Mouse (Mus musculus): ENCODE results near the gene Set. TPM values are rescaled to one million over a fixed set of nuclear protein-coding genes. Genes with fewer than 3 reads are reported as not detected.
A peak's percentile ranks its signal among the peaks of the same experiment; 100 is the strongest.
"Not testable (repeated sequence)": the region's sequence is repeated elsewhere in the genome, so short reads cannot be mapped to it uniquely, and the experiment has no call there.

Set gene
- polyA plus RNA-seq, 1 experiment from 2014 or later = 659 TPM

DNA sequence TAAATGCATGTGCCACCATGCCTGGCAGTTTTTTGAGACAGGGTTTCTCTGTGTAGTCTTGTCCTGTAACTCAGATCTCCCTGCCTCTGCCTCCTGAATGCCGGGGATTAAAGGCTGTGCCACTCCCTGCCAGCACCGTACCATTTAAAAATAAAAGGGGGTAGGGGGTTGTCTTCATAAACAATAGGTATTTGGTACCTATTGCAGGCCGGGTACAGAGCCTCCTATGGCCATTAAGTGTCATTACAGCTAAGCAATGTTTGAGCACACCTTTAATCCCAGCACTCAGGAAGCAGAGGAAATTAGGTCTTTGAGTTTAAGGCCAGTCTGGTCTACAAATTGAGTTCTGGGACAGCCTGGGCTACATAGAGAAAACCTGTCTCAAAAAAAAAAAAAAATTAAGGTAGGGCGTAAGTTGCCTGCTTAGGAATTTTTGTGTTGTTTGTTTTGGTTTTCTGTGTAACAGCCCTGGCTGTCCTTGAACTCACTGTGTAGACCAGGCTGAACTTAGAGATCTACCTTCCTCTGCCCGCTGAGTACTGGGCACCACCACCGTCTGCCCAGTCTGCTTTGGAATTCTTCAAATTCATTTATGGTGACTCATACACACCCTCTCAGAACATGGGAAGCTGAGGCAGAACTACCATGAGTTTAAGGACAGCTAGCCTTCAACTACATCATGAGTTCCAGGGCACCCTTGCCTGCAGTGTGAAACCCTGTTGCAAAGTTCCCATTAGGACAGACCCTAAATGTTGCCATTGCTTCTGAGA, 5.0 kb upstream of the Set start:
- WGBS = 45% methylated on average over 6 of the region's 6 CpGs
- ATAC-seq (replicated peaks; ENCODE audit: low FRiP score) (no peak), DNase-seq (ENCODE audit: low spot score) (no peak)
- Histone ChIP-seq H3K27me3 (replicated peaks; ENCODE audit: control insufficient read depth, insufficient read depth, low read length) (no peaks in the 10 kb centered on the region), H3K9me3 (ENCODE audit: control insufficient read depth, low read length) (no peaks in the 10 kb centered on the region), H3K4me3 (ENCODE audit: low read depth, low read length) (no peak overlapping the region), H3K36me3 (ENCODE audit: control insufficient read depth, insufficient read depth, low read length) (no peaks in the 10 kb centered on the region), H3K9ac (ENCODE audit: low read depth, low read length) (no peak overlapping the region), H3K4me2 (no peak overlapping the region), H3K4me1 (replicated peaks; ENCODE audit: control insufficient read depth, insufficient read depth, low read length) (peaks cover 12% of the 10 kb centered on the region), H3K27ac (ENCODE audit: low read depth, low read length) (no peak overlapping the region)

DNA sequence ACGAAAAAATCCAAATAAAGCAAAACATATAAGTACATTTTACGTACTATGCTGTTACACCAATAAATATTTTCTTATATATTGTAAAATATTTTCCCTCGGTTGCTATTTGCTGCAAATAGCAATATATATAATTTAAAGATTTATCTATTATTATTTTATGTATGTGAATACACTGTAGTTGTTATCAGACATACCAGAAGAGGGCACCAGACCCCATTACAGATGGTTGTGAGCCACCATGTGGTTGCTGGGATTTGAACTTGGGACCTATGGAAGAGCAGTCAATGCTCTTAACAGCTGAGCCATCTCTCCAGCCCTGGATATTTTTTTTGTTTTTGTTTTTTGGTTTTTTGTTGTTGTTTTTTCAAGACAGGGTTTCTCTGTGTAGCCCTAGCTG, 1.9 kb upstream of the Set start:
- ATAC-seq (replicated peaks; ENCODE audit: low FRiP score); H3K4me1 ChIP-seq (replicated peaks; ENCODE audit: control insufficient read depth, insufficient read depth, low read length); H3K9ac ChIP-seq (ENCODE audit: low read depth, low read length); H3K36me3 ChIP-seq (ENCODE audit: control insufficient read depth, insufficient read depth, low read length); H3K27me3 ChIP-seq (replicated peaks; ENCODE audit: control insufficient read depth, insufficient read depth, low read length); H3K4me2 ChIP-seq; H3K9me3 ChIP-seq (ENCODE audit: control insufficient read depth, low read length); H3K27ac ChIP-seq (ENCODE audit: low read depth, low read length); DNase-seq (ENCODE audit: low spot score); H3K4me3 ChIP-seq (ENCODE audit: low read depth, low read length): not testable (repeated sequence)
- 91% methylated on average over 3 of the region's 3 CpGs for WGBS

DNA sequence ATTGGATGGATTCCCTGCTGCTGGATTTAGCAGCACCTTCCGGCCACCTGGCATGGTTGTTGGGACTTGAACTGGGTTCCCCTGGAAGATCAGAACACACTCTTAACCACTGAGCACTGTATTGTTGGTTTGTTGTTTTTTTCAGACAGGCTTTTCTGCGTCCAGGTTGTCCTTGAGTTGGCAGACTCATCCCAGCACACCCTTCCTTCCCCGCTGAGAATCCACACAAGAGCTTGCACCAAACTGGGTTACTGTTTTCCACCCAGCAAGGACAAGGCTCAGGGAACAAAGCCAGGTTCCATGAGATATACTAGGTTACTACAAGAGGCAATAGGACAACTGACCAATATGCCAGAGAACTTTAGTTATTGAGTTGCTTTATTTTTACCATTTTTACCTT, 442 bp upstream of the Set start:
- H3K27me3 ChIP-seq (replicated peaks; ENCODE audit: control insufficient read depth, insufficient read depth, low read length) = no peaks in the 10 kb centered on the region
- no peak overlapping the region for H3K4me3 ChIP-seq (ENCODE audit: low read depth, low read length)
- H3K27ac ChIP-seq (ENCODE audit: low read depth, low read length) = no peak overlapping the region
- H3K9me3 ChIP-seq (ENCODE audit: control insufficient read depth, low read length) = no peaks in the 10 kb centered on the region
- no peak overlapping the region for H3K9ac ChIP-seq (ENCODE audit: low read depth, low read length)
- no peak overlapping the region for H3K4me2 ChIP-seq
- no peaks in the 10 kb centered on the region for H3K36me3 ChIP-seq (ENCODE audit: control insufficient read depth, insufficient read depth, low read length)
- DNase-seq (ENCODE audit: low spot score) (no peak), ATAC-seq (replicated peaks; ENCODE audit: low FRiP score) (no peak)
- 80% methylated on average over 3 of the region's 3 CpGs for WGBS
- H3K4me1 ChIP-seq (replicated peaks; ENCODE audit: control insufficient read depth, insufficient read depth, low read length) = peaks cover 15% of the 10 kb centered on the region

DNA sequence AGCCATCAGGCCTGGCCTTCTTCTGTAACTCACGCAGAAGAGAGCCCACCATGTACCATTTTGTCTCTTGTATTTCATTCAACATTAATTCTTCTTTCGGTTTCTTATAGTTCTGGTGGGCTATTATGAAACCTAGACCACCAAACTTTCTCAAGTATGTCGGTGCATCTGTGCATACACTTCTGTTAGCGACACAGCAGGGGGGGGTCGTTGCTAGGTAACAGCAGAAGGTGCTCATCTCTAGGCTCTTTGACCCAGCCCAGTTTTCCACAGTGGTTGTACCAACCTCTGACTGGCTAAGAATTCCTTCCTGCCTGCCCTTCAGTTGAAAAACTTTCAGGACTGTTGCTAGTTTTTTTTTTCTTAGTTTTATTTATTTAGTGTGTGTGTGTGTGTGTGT, 1.2 kb downstream of the Set start:
- DNase-seq (ENCODE audit: low spot score) (no peak), ATAC-seq (replicated peaks; ENCODE audit: low FRiP score) (no peak)
- H3K9ac ChIP-seq (ENCODE audit: low read depth, low read length) = no peak overlapping the region
- no peaks in the 10 kb centered on the region for H3K27me3 ChIP-seq (replicated peaks; ENCODE audit: control insufficient read depth, insufficient read depth, low read length)
- 67% methylated on average over 5 of the region's 5 CpGs for WGBS
- H3K4me1 ChIP-seq (replicated peaks; ENCODE audit: control insufficient read depth, insufficient read depth, low read length) = peaks cover 17% of the 10 kb centered on the region
- H3K27ac ChIP-seq (ENCODE audit: low read depth, low read length) = no peak overlapping the region
- no peak overlapping the region for H3K4me3 ChIP-seq (ENCODE audit: low read depth, low read length)
- H3K36me3 ChIP-seq (ENCODE audit: control insufficient read depth, insufficient read depth, low read length) = no peaks in the 10 kb centered on the region
- H3K9me3 ChIP-seq (ENCODE audit: control insufficient read depth, low read length) = no peaks in the 10 kb centered on the region
- no peak overlapping the region for H3K4me2 ChIP-seq

DNA sequence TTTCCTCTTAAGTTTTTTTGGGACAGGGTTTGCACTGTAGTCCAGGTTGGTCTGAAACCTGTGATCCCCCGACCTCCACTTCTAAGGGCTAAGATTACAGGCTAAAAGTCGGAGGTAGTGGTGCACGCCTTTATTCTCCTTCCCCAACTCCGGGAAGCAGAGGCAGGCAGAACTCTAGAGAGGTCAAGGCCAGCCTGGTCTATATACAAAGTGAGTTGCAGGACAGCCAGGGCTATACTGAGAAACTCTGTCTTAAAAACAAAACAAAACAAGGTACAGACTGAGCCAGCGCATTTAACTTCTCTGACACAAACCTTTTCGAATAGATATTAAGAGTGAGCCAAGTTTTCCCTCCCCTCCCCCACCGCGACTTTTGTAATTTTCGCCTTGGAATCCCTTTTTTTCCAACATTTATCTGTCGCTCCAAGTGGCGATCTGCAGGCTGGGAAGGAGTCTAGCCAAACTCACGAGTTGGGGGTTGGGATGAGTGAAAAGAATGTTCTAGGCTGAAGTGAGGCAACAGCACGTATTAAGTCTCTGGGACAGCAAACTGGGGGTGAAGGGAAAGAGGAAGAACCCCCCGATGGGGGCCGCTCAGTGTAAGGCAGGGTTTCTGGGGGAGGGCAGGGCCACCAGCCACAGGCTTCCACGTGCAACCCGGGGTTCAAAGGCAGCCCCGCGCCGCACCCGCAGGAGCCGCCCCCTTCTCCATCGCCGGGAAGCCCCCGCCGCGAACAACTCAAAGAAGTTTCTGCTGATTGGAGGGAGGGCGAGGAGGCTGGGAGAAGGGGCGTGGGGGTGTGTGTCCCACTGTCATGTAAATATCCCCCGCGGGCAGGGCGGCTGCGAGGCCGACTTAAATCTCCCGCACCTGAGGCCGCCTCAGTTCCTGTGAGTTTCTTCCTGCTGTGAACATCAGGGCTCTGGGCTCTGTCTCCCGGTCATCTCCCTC, 4.3 kb downstream of the Set start:
- WGBS = 6% methylated on average over 37 of the region's 37 CpGs
- H3K27ac ChIP-seq (ENCODE audit: low read depth, low read length) = peak overlapping the region; percentile 95
- H3K4me2 ChIP-seq = peak overlapping the region; percentile 98
- H3K9ac ChIP-seq (ENCODE audit: low read depth, low read length) = peak overlapping the region; percentile 94
- H3K4me1 ChIP-seq (replicated peaks; ENCODE audit: control insufficient read depth, insufficient read depth, low read length) = peaks cover 33% of the 10 kb centered on the region
- ATAC-seq (replicated peaks; ENCODE audit: low FRiP score) (peak; percentile 9; the same call in 1 of the 2 replicates), DNase-seq (ENCODE audit: low spot score) (peak; percentile 87)
- no peaks in the 10 kb centered on the region for H3K36me3 ChIP-seq (ENCODE audit: control insufficient read depth, insufficient read depth, low read length)
- peak overlapping the region; percentile 79 for H3K4me3 ChIP-seq (ENCODE audit: low read depth, low read length)
- H3K9me3 ChIP-seq (ENCODE audit: control insufficient read depth, low read length) = no peaks in the 10 kb centered on the region
- H3K27me3 ChIP-seq (replicated peaks; ENCODE audit: control insufficient read depth, insufficient read depth, low read length) = no peaks in the 10 kb centered on the region

DNA sequence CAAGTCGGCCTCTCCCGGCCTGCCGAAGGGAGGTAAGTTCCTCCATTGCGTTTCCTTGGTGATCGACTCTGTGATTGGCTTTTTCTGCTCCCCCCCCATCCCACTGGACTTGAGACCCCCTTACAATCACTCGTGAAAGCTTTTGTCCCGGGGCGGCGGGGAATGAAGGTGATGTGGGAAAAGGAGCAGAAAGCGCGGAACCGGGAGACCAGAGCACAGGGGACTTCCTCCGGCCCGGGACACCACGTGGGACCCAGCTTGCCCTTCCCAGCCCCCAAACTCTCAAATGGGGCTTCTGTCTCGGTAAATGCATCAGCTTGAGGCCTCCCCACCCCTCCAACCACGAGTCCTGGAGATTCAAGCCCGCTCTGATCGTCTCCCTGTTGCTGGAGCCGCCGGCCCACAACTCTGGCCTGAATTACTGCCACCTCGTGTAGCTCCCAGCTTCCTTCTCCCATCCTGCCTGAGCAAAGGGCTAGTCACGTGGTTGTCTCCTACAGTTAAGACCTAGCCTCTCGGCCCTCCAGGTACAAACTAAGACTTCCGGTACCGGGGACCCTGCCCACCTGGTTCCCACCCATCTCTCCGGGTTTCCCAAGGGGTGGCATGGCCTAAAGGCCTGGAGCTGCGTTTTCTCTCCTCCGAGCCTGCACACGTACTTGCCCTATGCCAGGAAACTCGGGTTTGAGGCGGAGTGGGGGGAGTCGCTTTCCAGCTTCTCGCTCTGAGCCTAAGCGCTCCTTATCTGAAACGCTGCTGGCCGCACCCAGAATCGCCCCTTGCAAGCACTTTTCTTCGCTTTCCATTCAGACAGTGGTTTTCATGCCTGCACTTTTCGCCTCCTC, 5.3 kb downstream of the Set start:
- Histone ChIP-seq H3K4me2 (peak overlapping the region; percentile 98), H3K36me3 (ENCODE audit: control insufficient read depth, insufficient read depth, low read length) (no peaks in the 10 kb centered on the region), H3K4me3 (ENCODE audit: low read depth, low read length) (peak overlapping the region; percentile 79), H3K9ac (ENCODE audit: low read depth, low read length) (peak overlapping the region; percentile 94), H3K27me3 (replicated peaks; ENCODE audit: control insufficient read depth, insufficient read depth, low read length) (no peaks in the 10 kb centered on the region), H3K27ac (ENCODE audit: low read depth, low read length) (peak overlapping the region; percentile 95), H3K9me3 (ENCODE audit: control insufficient read depth, low read length) (no peaks in the 10 kb centered on the region), H3K4me1 (replicated peaks; ENCODE audit: control insufficient read depth, insufficient read depth, low read length) (peaks cover 28% of the 10 kb centered on the region)
- DNase-seq (ENCODE audit: low spot score) (peak; percentile 89), ATAC-seq (replicated peaks; ENCODE audit: low FRiP score) (peak; percentile 33; the same call in 1 of the 2 replicates)
- WGBS = 0% methylated on average over 40 of the region's 40 CpGs

DNA sequence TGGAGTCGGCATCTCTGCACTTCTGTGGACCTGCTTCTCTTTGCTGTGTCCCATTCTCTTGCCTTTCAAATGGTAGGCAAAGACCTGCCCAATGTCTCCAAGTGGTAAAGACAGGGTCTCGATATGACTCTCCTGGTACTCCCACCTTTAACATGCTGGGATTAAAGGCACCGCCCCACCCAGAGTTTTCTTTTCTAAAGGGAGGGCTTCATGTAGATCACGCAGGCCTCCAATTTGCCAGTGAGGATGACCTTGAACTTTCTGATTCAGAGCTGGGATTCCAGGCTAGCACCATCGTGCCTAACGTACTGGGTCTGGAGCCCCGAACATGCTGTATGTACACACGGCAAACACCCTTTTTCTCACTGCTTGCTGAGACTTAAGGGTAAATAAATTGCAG, 6.1 kb downstream of the Set start:
- DNase-seq (ENCODE audit: low spot score) (no peak), ATAC-seq (replicated peaks; ENCODE audit: low FRiP score) (no peak)
- Histone ChIP-seq H3K4me3 (ENCODE audit: low read depth, low read length) (peak overlapping the region; percentile 79), H3K4me2 (peak overlapping the region; percentile 98), H3K9me3 (ENCODE audit: control insufficient read depth, low read length) (no peaks in the 10 kb centered on the region), H3K9ac (ENCODE audit: low read depth, low read length) (peak overlapping the region; percentile 94), H3K4me1 (replicated peaks; ENCODE audit: control insufficient read depth, insufficient read depth, low read length) (peaks cover 29% of the 10 kb centered on the region), H3K27ac (ENCODE audit: low read depth, low read length) (peak overlapping the region; percentile 95), H3K27me3 (replicated peaks; ENCODE audit: control insufficient read depth, insufficient read depth, low read length) (no peaks in the 10 kb centered on the region), H3K36me3 (ENCODE audit: control insufficient read depth, insufficient read depth, low read length) (peaks cover 5% of the 10 kb centered on the region; the same call in 1 of the 2 replicates)
- 3% methylated on average over 8 of the region's 8 CpGs for WGBS

DNA sequence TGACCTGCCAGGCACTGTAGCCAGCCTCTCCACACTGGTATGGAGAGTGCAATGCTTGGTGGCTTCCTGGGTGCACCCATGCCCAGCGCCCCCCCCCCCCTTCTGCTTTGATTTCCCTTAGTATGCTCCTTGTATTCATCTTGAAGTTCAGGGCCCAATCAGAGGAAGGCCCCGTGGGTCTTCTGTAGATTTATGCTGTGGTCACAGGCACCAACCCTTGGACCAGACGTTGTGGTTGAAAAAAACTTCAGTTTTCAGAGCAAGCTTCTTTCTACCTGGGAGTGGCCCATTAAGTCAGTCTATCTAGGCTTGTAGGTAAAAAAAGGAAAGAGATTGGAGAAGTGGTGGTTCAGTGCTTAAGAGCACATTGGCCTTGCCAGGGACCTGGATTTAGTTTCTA, 6.6 kb downstream of the Set start:
- peak overlapping the region; percentile 98 for H3K4me2 ChIP-seq
- H3K36me3 ChIP-seq (ENCODE audit: control insufficient read depth, insufficient read depth, low read length) = peaks cover 10% of the 10 kb centered on the region; the same call in 1 of the 2 replicates
- peaks cover 33% of the 10 kb centered on the region for H3K4me1 ChIP-seq (replicated peaks; ENCODE audit: control insufficient read depth, insufficient read depth, low read length)
- whole genome bisulfite sequencing = 7% methylated on average over 3 of the region's 3 CpGs
- H3K27ac ChIP-seq (ENCODE audit: low read depth, low read length) = peak overlapping the region; percentile 95
- DNase-seq (ENCODE audit: low spot score) = no peak
- no peaks in the 10 kb centered on the region for H3K9me3 ChIP-seq (ENCODE audit: control insufficient read depth, low read length)
- peak overlapping the region; percentile 79 for H3K4me3 ChIP-seq (ENCODE audit: low read depth, low read length)
- peak overlapping the region; percentile 94 for H3K9ac ChIP-seq (ENCODE audit: low read depth, low read length)
- no peak for ATAC-seq (replicated peaks; ENCODE audit: low FRiP score)
- no peaks in the 10 kb centered on the region for H3K27me3 ChIP-seq (replicated peaks; ENCODE audit: control insufficient read depth, insufficient read depth, low read length)

Data from liver, embryonic 11.5 days (tissue).